Mouse (Mus musculus) cerebellum, adult 2 months (tissue): ENCODE results near the gene Cfap161. TPM values are rescaled to one million over a fixed set of nuclear protein-coding genes. Genes with fewer than 3 reads are reported as not detected.

ENCODE experiments used
- DNase-seq, 2 experiments: peaks; one replicate each; pipeline ENCODE4 v3.0.0; 2021
- H3K27ac ChIP-seq: fragments of 200-500 bp; 2 replicates; pipeline ENCODE4 v1.5.1; 2012; ENCODE audit warnings: low read length, control low read depth, inconsistent platforms; ENCODE audit not compliant: insufficient read depth
- H3K27me3 ChIP-seq: fragments of 200-500 bp; 2 replicates; pipeline ENCODE4 v1.6.1; 2012; ENCODE audit warnings: inconsistent platforms, mild to moderate bottlenecking, low read length, moderate library complexity; ENCODE audit not compliant: control insufficient read depth, insufficient read depth
- H3K4me1 ChIP-seq: fragments of 200-500 bp; 2 replicates; pipeline ENCODE4 v1.6.1; 2011; ENCODE audit warnings: low read length; ENCODE audit not compliant: control insufficient read depth, insufficient read depth
- H3K4me3 ChIP-seq: fragments of 200-500 bp; replicated peaks from 2 replicates; pipeline ENCODE3; 2011; ENCODE audit warnings: mild to moderate bottlenecking, low read depth, low read length, control low read depth; ENCODE audit not compliant: insufficient read depth
- CTCF ChIP-seq: fragments of 200-500 bp; IDR thresholded peaks from 2 replicates; pipeline ENCODE4 v1.5.1; 2011; ENCODE audit warnings: low read depth, mild to moderate bottlenecking, control low read depth, low read length, moderate library complexity, borderline replicate concordance; ENCODE audit not compliant: insufficient read depth
- POLR2A ChIP-seq: fragments of 200-500 bp; IDR thresholded peaks from 2 replicates; pipeline ENCODE4 v1.6.1; 2011; ENCODE audit warnings: low read length, control low read depth, borderline replicate concordance; ENCODE audit not compliant: insufficient read depth
- WGBS: fragments of 180-500 bp; shearing (Covaris S2); methylation state at CpG from one replicate; pipeline ENCODE4 v1.1.7; 2018; 5-methylcytosine and 5-hydroxymethylcytosine counted together
- polyA plus RNA-seq: library from polyadenylated mRNA; depleted of rRNA; stranded (reverse); fragments of >200 nt; gene quantifications from 2 replicates; pipeline ENCODE4 v1.2.3, GENCODE M21; 2012

Gene Cfap161
- polyA plus RNA-seq, 1 experiment = 1.7 TPM

GRCm38 (mm10) chr7:83801483-83801875 is 6.8 kb upstream of the Cfap161 start:
- Histone ChIP-seq H3K27ac (no peak overlapping the region), H3K4me3 (no peak overlapping the region), H3K4me1 (peaks cover 23% of the 10 kb centered on the region), H3K27me3 (no peaks in the 10 kb centered on the region)
- no peak for DNase-seq
- TF ChIP-seq CTCF (no peak), POLR2A (no peak)
- WGBS = 91% methylated on average over 6 of the region's 6 CpGs

- no peaks in the 10 kb centered on the region for H3K27me3 ChIP-seq
- WGBS = 57% methylated on average over 8 of the region's 8 CpGs
- H3K27ac ChIP-seq = no peak overlapping the region
- H3K4me3 ChIP-seq = no peak overlapping the region
- TF ChIP-seq POLR2A = no peak
- no peak for TF ChIP-seq CTCF
- DNase-seq = peak in 1 of 2 experiments; percentile 62
- H3K4me1 ChIP-seq = peaks cover 23% of the 10 kb centered on the region
These were observed 6.1 kb upstream of the Cfap161 start for GRCm38 (mm10) chr7:83800561-83801482.

- H3K27ac ChIP-seq = no peak overlapping the region
- TF ChIP-seq POLR2A = no peak
- TF ChIP-seq CTCF = no peak
- WGBS = 97% methylated on average over 2 of the region's 2 CpGs
- DNase-seq = no peak
- peaks cover 23% of the 10 kb centered on the region for H3K4me1 ChIP-seq
- H3K4me3 ChIP-seq = no peak overlapping the region
- no peaks in the 10 kb centered on the region for H3K27me3 ChIP-seq
These were observed 5.4 kb upstream of the Cfap161 start for GRCm38 (mm10) chr7:83800071-83800470.

- Histone ChIP-seq H3K27ac (no peak overlapping the region), H3K27me3 (no peaks in the 10 kb centered on the region), H3K4me1 (peaks cover 22% of the 10 kb centered on the region), H3K4me3 (no peak overlapping the region)
- DNase-seq = no peak
- TF ChIP-seq POLR2A (no peak), CTCF (no peak)
These were observed 3.3 kb upstream of the Cfap161 start for GRCm38 (mm10) chr7:83798004-83798403.

- no peak for DNase-seq
- peaks cover 12% of the 10 kb centered on the region for H3K4me1 ChIP-seq
- no peak for TF ChIP-seq POLR2A
- no peak for TF ChIP-seq CTCF
- no peaks in the 10 kb centered on the region for H3K27me3 ChIP-seq
- 52% methylated on average over 5 of the region's 5 CpGs for WGBS
- H3K4me3 ChIP-seq = no peak overlapping the region
- no peak overlapping the region for H3K27ac ChIP-seq
These were observed 1.5 kb upstream of the Cfap161 start for GRCm38 (mm10) chr7:83796177-83796576.

GRCm38 (mm10) chr7:83794006-83794683 is 535 bp downstream of the Cfap161 start:
- Histone ChIP-seq H3K4me3 (no peak overlapping the region), H3K27ac (no peak overlapping the region), H3K27me3 (no peaks in the 10 kb centered on the region), H3K4me1 (0 out of 2 replicates have a peak, but pooled peaks cover 2% of the 10 kb centered on the region)
- TF ChIP-seq CTCF (no peak), POLR2A (no peak)
- 54% methylated on average over 11 of the region's 11 CpGs for WGBS
- DNase-seq = no peak

- Histone ChIP-seq H3K27ac (no peak overlapping the region), H3K27me3 (no peaks in the 10 kb centered on the region)
- WGBS = 57% methylated on average over 4 of the region's 4 CpGs
These were observed 13.8 kb downstream of the Cfap161 start for GRCm38 (mm10) chr7:83780881-83781280.

More at GRCm38 (mm10) chr7:83780881-83781280, 13.8 kb downstream of the Cfap161 start:
- no peak overlapping the region for H3K4me3 ChIP-seq
- H3K4me1 ChIP-seq = peaks cover 13% of the 10 kb centered on the region; the same call in 1 of the 2 replicates
- no peak for TF ChIP-seq CTCF
- TF ChIP-seq POLR2A = no peak
- DNase-seq = no peak
